Mouse (Mus musculus): ENCODE results near the gene Clptm1l.

Gene Clptm1l

DNA sequence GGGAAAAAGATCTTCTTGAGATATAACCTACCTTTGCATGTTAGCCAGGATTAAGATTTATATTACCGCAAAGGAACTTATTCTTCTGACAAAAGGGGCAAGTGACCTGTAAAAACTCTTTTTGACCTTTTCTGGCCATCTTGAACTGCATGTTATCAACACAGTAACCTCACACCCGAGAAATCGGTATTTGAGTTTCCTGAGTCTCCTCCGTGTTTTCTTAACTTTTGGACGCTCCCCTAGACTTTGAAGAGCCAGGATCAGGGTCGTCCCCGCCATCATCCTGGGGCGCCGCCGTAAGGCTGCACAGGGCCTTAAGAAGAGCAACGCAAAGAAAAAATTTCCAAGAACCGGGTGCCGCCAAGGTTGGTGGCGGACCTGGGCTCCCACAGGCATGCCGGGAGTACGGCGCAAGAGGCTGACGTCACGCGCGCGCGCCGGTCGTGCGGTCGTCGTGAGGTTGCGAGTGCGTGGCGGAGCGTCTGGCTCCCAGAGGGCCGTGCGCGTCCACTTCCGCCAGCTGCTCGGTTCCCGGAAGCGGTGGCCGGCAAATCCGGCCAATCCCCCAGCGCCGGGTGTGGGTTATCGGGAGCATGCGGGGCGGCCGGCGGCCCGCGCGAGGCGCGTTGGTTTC lies at the start of gene Clptm1l:
Gene Clptm1l, plus strand, starts transcription at position 485 of the 634 bp plus-strand sequence.
- DNase-seq (ENCODE audit: extremely low spot score, low spot score): peak; percentile 96

DNA sequence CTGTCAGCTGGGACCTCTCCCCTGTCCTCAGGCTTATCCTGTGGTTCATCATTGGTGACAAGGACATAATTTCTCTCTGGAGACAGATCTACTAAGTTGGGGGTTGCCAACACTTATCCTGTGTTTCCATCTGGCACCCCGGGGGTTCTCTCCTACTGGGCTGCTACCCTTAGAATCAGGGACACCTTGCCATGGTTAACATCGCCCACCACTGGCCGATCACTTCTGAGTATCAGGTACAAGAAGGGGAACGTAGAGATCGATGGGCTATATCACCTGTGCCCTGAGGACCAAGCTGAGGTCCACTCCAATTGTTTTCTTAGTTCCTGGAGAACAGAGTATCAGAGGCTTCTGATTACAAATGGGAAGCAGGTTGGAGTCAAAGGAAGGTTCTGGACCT lies 39.6 kb upstream of the Clptm1l start:
- no peak for DNase-seq (ENCODE audit: extremely low spot score, low spot score)

GRCm38 (mm10) chr13:73575051-73575450 lies 28.8 kb upstream of the Clptm1l start:
- DNase-seq (ENCODE audit: extremely low spot score, low spot score): no peak

DNA sequence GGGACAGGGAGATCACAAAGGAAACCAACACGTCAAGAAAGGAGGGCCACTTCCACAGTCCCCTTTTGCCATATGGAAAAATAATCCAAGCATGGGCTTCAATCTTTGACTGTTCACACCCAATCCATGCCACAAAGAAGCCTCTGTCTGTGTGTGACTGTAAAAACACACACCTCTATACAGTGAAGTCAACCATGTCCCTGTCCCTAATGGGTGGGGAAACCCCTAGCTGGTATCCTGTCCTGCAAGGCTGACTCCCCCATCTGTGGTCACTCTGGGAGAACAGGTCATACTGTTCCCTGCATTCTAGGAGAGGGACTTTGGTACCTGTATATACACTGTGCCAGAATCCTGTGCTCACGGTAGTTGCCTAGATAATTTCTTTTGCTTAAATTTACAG lies 26.5 kb upstream of the Clptm1l start:
- no peak for DNase-seq (ENCODE audit: extremely low spot score, low spot score)

DNA sequence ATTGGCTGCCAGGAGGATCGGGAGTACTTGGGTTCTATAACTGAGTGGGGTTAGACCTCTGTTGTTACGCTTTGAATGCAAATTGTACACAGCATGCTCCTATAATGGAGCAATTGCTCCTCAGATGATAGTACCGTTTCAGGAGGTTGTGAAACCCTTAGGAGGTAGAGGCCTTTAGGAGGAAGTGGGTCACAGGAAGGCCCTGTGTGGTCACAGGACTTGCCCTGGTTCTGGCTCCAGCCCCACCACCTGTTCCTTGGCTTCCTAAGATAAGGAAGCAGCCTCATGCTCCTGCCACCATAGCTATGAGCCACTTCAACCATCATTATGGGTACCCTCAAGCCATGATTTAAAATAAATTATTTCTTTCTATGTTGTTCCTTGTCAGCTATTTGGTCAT lies 12.3 kb upstream of the Clptm1l start:
- DNase-seq (ENCODE audit: extremely low spot score, low spot score): no peak

- DNase-seq (ENCODE audit: extremely low spot score, low spot score): no peak
These were observed 11.3 kb upstream of the Clptm1l start for GRCm38 (mm10) chr13:73592546-73592945.

DNA sequence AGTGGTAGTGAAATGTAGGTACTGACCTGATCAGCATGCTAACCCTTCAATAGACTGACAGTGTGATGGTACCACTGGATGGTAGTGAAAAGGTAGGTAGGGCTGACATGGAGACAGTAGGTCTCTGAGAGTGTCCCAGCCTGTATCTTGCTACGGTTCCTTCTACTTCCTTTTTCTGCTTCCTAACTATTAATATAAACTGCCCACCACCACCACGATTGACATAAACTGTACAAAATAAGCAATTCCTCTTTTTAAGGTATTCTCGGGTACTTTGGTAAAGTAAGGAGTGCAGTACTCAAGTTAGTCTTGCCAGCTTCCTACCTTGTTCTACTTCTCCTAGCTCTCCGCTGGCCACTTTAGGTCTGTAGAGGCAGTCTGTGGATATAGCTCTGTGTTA lies 7.5 kb upstream of the Clptm1l start:
- no peak for DNase-seq (ENCODE audit: extremely low spot score, low spot score)

DNA sequence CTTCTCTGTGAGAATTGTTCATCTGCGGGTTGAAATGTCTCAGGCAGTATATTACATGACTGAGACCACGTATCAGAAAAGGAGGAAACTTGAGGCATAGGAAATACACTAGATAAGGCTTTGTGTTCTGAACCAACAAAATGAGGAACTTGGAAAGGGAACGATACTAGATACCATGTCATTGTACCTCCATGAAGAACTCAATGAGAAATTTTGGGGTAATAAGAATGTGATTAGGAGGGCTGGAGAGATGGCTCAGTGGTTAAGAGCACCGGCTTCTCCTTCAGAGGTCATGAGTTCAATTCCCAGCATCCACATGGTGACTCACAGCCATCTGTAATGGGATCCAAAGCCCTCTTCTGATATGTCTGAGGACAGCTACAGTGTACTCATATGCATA lies 3.6 kb upstream of the Clptm1l start:
- DNase-seq (ENCODE audit: extremely low spot score, low spot score): no peak

DNA sequence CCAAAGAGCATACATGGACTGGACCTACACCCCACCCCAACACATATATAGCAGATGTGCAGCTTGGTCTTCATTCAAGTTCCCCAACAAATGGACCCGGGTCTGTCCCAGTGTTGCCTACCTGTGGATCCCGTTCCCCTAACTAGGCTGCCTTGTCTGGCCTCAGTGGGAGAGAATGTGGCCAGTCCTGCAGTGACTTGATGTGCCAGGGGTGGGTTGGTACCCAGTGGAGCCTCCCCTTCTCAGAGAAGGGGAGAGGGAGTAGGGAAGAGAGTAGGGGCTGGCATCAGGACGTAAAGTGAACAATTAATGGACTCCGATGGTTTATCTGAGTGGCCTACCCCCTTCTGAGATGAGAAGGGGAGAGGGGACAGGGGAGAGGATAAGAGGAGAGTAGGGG lies 760 bp upstream of the Clptm1l start:
- no peak for DNase-seq (ENCODE audit: extremely low spot score, low spot score)

DNA sequence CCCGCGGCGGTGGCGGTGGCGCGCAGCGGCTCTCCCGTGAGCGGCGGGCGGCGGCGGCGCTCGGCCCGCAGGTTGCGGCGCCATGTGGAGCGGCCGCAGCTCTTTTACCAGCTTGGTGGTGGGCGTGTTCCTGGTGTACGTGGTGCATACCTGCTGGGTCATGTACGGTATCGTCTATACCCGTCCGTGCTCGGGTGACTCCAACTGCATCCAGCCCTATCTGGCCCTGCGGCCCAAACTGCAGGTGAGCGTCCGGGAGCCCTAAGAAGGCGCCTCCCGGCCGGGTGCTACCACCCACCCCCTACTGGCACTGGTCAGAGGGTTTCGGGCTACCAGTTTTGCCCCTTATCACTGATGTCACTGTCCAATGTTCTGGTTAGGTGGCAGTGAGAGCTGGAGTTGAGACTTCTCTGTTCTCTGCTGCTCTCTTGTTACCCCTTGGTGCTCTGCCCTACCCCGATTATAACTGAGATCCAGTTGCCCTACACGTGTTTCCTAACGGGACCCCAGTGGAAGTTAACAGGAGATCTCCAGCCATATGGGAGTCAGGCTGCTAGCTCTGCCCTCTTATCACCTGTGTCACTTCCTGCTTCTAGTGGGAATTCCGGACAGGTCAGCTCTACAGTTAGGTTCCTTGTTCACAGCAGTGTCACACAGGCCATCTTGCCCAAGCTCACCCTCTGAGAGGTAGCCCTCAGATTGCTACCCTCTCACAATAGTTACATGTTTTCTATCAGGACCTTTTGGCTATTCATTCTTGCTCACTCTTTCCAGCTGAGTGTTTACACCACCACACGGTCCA lies 551 bp downstream of the Clptm1l start:
- DNase-seq (ENCODE audit: extremely low spot score, low spot score): no peak

DNA sequence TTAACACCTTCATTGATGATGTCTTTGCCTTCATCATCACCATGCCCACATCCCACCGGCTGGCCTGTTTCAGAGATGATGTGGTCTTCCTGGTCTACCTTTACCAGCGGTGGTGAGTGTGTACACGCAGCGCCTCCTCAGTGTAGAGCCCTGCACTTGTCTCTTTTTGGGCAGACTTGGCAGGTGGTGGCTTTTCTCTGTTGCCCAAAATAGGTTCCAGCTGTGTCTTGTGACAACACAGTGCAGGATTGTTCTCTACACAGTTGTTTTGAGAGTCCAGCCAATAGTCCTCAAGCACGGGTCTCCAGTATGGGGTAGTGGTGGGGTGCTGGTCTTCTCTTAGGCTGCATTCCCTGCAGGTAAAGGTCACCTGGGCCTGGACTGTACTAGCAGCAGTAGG lies 14.6 kb downstream of the Clptm1l start:
- no peak for DNase-seq (ENCODE audit: extremely low spot score, low spot score)

- no peak for DNase-seq (ENCODE audit: extremely low spot score, low spot score)
These were observed 16.8 kb downstream of the Clptm1l start for GRCm38 (mm10) chr13:73620637-73621036.

GRCm38 (mm10) chr13:73626410-73626744 lies 22.6 kb downstream of the Clptm1l start:
- no peak for DNase-seq (ENCODE audit: extremely low spot score, low spot score)

DNA sequence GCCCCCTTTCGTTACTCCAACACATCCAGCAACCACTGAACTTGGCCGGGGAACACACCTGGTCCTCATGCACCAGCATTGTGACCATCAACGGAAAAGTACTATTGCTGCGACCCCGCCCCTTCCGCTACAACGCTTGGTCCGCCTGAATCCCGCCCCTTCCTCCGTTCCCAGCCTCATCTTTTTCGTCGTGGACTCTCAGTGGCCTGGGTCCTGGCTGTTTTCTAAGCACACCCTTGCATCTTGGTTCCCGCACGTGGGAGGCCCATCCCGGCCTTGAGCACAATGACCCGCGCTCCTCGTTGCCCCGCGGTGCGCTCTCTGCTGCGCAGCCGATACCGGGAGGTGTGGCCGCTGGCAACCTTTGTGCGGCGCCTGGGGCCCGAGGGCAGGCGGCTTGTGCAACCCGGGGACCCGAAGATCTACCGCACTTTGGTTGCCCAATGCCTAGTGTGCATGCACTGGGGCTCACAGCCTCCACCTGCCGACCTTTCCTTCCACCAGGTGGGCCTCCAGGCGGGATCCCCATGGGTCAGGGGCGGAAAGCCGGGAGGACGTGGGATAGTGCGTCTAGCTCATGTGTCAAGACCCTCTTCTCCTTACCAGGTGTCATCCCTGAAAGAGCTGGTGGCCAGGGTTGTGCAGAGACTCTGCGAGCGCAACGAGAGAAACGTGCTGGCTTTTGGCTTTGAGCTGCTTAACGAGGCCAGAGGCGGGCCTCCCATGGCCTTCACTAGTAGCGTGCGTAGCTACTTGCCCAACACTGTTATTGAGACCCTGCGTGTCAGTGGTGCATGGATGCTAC lies 23.1 kb downstream of the Clptm1l start, which contains the start of gene Tert:
Gene Tert, plus strand, starts transcription at position 167 of the 805 bp plus-strand sequence.
- peak; percentile 68 for DNase-seq (ENCODE audit: extremely low spot score, low spot score)

GRCm38 (mm10) chr13:73628586-73629113 lies 24.8 kb downstream of the Clptm1l start:
- no peak for DNase-seq (ENCODE audit: extremely low spot score, low spot score)

- DNase-seq (ENCODE audit: extremely low spot score, low spot score): no peak
These were observed 28.0 kb downstream of the Clptm1l start for GRCm38 (mm10) chr13:73631837-73632236.

GRCm38 (mm10) chr13:73637826-73638225 lies 34.0 kb downstream of the Clptm1l start:
- DNase-seq (ENCODE audit: extremely low spot score, low spot score): no peak

DNA sequence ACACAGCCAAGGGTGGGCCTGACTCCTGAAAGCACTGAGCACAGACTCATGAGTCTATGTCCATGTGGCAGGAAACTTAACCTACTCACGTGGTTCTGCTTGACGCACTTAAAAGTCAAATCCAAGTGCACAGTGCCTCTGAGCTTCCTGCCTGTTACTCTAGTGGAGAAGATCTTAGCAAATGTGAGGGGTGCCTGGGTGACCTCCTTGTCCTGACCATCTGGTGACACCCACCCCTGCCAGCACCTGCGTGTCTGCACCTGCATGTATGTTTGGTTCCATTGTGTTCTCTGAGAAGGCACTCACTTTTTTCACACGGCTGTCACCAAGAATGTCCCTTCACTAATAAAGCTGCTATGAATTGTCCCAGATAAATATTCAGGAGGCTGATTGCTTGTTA lies 37.5 kb downstream of the Clptm1l start:
- no peak for DNase-seq (ENCODE audit: extremely low spot score, low spot score)

DNA sequence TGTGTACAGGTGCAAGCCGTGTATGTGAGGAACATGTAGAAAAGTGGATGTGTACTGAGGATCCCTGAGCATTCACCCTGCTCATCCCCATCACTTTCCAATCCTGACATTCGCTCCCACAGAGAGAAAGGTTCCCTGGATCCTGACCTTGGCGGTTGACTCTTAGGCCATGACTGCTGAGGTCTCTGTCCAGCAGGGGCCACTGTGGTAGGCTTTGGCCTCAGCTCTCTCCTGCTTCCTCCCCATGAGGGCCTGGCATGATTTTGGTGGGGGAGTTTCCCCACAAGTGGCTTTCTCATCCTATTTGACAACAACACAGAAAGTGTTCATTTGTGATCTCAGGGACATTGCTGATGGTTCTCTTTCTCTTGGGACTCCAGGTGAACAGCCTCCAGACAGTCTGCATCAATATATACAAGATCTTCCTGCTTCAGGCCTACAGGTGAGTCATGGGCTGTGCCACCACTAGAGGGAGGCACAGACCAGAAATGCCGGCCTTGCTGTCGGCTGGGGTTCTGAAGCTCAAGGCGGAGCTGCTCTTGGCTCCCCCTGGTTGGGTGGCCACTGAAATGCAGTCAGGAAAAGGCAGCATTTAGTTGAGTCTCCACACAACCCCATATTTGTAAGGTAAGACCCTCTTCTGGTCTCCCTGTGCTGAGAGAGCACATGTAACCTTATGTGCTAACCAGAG lies 42.7 kb downstream of the Clptm1l start:
- peak; percentile 34 for DNase-seq (ENCODE audit: extremely low spot score, low spot score)

DNA sequence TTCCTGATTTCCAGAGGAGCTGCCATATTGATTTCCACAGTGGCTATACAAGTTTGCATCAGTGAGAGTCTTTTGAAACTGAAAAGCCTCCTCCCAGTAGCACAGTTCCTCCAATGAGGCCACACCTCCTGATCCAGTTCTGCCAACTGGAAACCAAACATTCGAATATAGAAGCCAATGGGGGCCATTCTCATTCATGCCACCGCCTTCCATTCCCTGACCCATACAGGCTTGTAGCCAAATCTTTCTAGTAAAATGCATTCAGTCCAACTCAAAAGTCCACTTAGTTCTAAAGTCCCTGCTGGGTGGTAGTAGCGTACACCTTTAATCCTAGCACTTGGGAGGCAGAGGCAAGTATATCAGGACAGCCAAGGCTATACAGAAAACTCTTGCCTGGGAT lies 49.5 kb downstream of the Clptm1l start:
- no peak for DNase-seq (ENCODE audit: extremely low spot score, low spot score)

GRCm38 (mm10) chr13:73654976-73655375 lies 51.2 kb downstream of the Clptm1l start:
- DNase-seq (ENCODE audit: extremely low spot score, low spot score): no peak
